In the genomic region with DNA sequence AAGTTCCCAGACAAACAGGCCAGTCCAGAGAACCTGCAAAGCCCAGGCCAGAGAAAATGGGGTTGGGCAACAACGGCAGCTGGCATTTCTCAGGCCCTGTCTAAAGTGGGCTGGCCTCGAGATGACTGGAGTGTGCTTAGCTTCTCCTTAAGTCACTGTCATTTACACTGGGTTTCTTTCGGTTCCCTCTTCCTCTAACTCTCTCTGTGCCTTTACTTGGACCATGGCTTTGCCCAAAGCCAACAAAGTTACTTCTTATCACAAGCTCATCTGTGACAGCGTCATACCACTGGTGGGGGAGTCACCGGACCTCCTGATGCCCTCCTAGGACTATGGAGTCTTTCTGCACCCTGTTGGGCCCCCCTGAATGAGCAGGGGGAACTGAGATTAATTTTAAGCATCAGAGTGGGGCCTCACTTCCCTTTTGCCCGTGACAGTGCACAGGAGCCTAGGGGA, we compare ENCODE assay signal across 11 mouse cellular contexts. TPM values are rescaled to one million over a fixed set of nuclear protein-coding genes. Genes with fewer than 3 reads are reported as not detected.
DNase-seq lines count a peak whose midpoint lies in the region; ATAC-seq and TF ChIP-seq lines count a peak whose summit lies in the region.
"Had no signal": no experiment of that assay in that cellular context is flagged by ENCODE, and none has a peak within 500 bp of the region (broad histone marks: within the 10 kb centered on the region; RNA-seq: fewer than 3 reads in every experiment).

No protein-coding gene starts in this region.

- H3K9ac ChIP-seq in heart, embryonic 11.5 days (ENCODE audit: low read depth, low read length) = no peak overlapping the region
- no peak overlapping the region for H3K9ac ChIP-seq in hindbrain, embryonic 14.5 days

- H3K27me3 ChIP-seq in Patski = peaks cover 6% of the 10 kb centered on the region
- peaks cover 18% of the 10 kb centered on the region for H3K27me3 ChIP-seq in heart, embryonic 11.5 days (ENCODE audit: control insufficient read depth, insufficient read depth, low read length)
- H3K27me3 ChIP-seq in hindbrain, embryonic 14.5 days (ENCODE audit: control insufficient read depth, insufficient read depth, low read length) = peaks cover 35% of the 10 kb centered on the region

- TF ChIP-seq CTCF in Patski (IDR thresholded peaks at IDR 0.05) = no peak

- peak overlapping the region; percentile 42; the same call in 1 of the 2 replicates for H3K27ac ChIP-seq in heart, embryonic 11.5 days (ENCODE audit: low read depth, low read length)
- H3K27ac ChIP-seq in hindbrain, embryonic 14.5 days = no peak overlapping the region

- H3K4me3 ChIP-seq in heart, embryonic 11.5 days (ENCODE audit: low read depth, low read length) = no peak overlapping the region
- no peak overlapping the region for H3K4me3 ChIP-seq in hindbrain, embryonic 14.5 days (replicated peaks; ENCODE audit: low read length)

- in situ Hi-C loops in Patski (cut with MboI; ENCODE audit: low pct_unique_long_range_greater_than_20kb) = no loop called here

- DNase-seq in kidney, postnatal 10 days = peak; percentile 69
- DNase-seq in kidney, adult 18-20 months = no peak
- no peak for DNase-seq in Patski (ENCODE audit: low read depth, low spot score)
- peak; percentile 80 to 81 for DNase-seq in monocyte, adult 2 months (ENCODE audit: low read depth in 1 of 2, low spot score in 2 of 2)
- no peak for DNase-seq in neural tube, embryonic 10.5 days (ENCODE audit: extremely low spot score, low spot score)
- DNase-seq in urinary bladder, postnatal 25 days (ENCODE audit: low spot score) = no peak
- no peak for DNase-seq in hindbrain, embryonic 14.5 days (ENCODE audit: low spot score)
- DNase-seq: cerebellum, postnatal 10 days; gastrocnemius, postnatal 14 days had no signal

- peak; percentile 17 for ATAC-seq in Patski
- no peak for ATAC-seq in heart, embryonic 11.5 days (replicated peaks; ENCODE audit: insufficient number of reproducible peaks, low FRiP score, low TSS enrichment)
- ATAC-seq in hindbrain, embryonic 14.5 days (ENCODE audit: low FRiP score) = no peak

- CTCF ChIA-PET in Patski (lab: Charles Lee) = no interaction called here

- no peak overlapping the region for H3K4me2 ChIP-seq in heart, embryonic 11.5 days
- no peak overlapping the region for H3K4me2 ChIP-seq in hindbrain, embryonic 14.5 days (replicated peaks)

- no peaks in the 10 kb centered on the region for H3K9me3 ChIP-seq in heart, embryonic 11.5 days (replicated peaks; ENCODE audit: control insufficient read depth, low read length)
- no peaks in the 10 kb centered on the region for H3K9me3 ChIP-seq in hindbrain, embryonic 14.5 days (ENCODE audit: control insufficient read depth, low read length)

- POLR2A ChIA-PET in Patski (lab: Charles Lee) = no interaction called here

- no peaks in the 10 kb centered on the region for H3K36me3 ChIP-seq in heart, embryonic 11.5 days (ENCODE audit: control insufficient read depth, insufficient read depth, low read length)
- no peaks in the 10 kb centered on the region for H3K36me3 ChIP-seq in hindbrain, embryonic 14.5 days (replicated peaks; ENCODE audit: control insufficient read depth, insufficient read depth)

- peaks cover 24% of the 10 kb centered on the region for H3K4me1 ChIP-seq in heart, embryonic 11.5 days (ENCODE audit: control insufficient read depth, insufficient read depth, low read length)
- H3K4me1 ChIP-seq in hindbrain, embryonic 14.5 days (replicated peaks; ENCODE audit: control insufficient read depth, insufficient read depth, low read length) = peaks cover 20% of the 10 kb centered on the region; the same call in 1 of the 2 replicates

- WGBS in heart, embryonic 11.5 days (ENCODE audit: insufficient replicate concordance) = 39% methylated on average over 6 of the region's 6 CpGs
- 80% methylated on average over 6 of the region's 6 CpGs for WGBS in hindbrain, embryonic 14.5 days

RNA-seq across cellular contexts. Expression of a gene that starts 2.4 kb away (rescaled TPM):
- polyA plus RNA-seq in Patski (2021) = 0.45 TPM
- 11.6 and 14.8 TPM in 2 replicates for polyA plus RNA-seq in heart, embryonic 11.5 days (2014; fragmentation: Nextera tagmentation; extraction: Ambion mirVana)
- polyA plus RNA-seq in hindbrain, embryonic 14.5 days (2014; fragmentation: Nextera tagmentation; extraction: Ambion mirVana) = 1.5 and 1.7 TPM in 2 replicates

RNA-seq across cellular contexts. Expression of a gene that starts 16.3 kb away (rescaled TPM):
- polyA plus RNA-seq in Patski (2021) = 0.85 TPM
- polyA plus RNA-seq in heart, embryonic 11.5 days (2014; fragmentation: Nextera tagmentation; extraction: Ambion mirVana) = 10.9 and 13.1 TPM in 2 replicates
- 16.3 and 19.9 TPM in 2 replicates for polyA plus RNA-seq in hindbrain, embryonic 14.5 days (2014; fragmentation: Nextera tagmentation; extraction: Ambion mirVana)

RNA-seq across cellular contexts. Expression of a gene that starts 52.8 kb away (rescaled TPM):
- not detected for polyA plus RNA-seq in Patski (2021)
- not detected in 2 replicates for polyA plus RNA-seq in heart, embryonic 11.5 days (2014; fragmentation: Nextera tagmentation; extraction: Ambion mirVana)
- polyA plus RNA-seq in hindbrain, embryonic 14.5 days (2014; fragmentation: Nextera tagmentation; extraction: Ambion mirVana) = 0.70 TPM in 1 of 2 replicates, not detected in the other
- polyA plus RNA-seq: limb, embryonic 14.5 days had no signal

RNA-seq across cellular contexts. Expression of a gene that starts 56.5 kb away (rescaled TPM):
- polyA plus RNA-seq in Patski (2021) = 300 TPM
- polyA plus RNA-seq in heart, embryonic 11.5 days (2014; fragmentation: Nextera tagmentation; extraction: Ambion mirVana) = 200 and 209 TPM in 2 replicates
- 319 and 346 TPM in 2 replicates for polyA plus RNA-seq in hindbrain, embryonic 14.5 days (2014; fragmentation: Nextera tagmentation; extraction: Ambion mirVana)

Comparison
In these comparisons a context has a peak if more than half of its experiments do, and no peak if none do; other contexts are left out.
1. DNase-seq: peak in kidney, postnatal 10 days (single experiment) and monocyte, adult 2 months (2 of 2); none in kidney, adult 18-20 months (single experiment), Patski (single experiment), neural tube, embryonic 10.5 days (single experiment), urinary bladder, postnatal 25 days (single experiment) and hindbrain, embryonic 14.5 days (single experiment).